Mouse (Mus musculus): ENCODE measurements around the gene Cd180. TPM values are rescaled to one million over a fixed set of nuclear protein-coding genes. Genes with fewer than 3 reads are reported as not detected.

Cd180 gene
- total RNA-seq, 2 experiments from 2014 or later: 3.0 to 4.3 TPM

DNA sequence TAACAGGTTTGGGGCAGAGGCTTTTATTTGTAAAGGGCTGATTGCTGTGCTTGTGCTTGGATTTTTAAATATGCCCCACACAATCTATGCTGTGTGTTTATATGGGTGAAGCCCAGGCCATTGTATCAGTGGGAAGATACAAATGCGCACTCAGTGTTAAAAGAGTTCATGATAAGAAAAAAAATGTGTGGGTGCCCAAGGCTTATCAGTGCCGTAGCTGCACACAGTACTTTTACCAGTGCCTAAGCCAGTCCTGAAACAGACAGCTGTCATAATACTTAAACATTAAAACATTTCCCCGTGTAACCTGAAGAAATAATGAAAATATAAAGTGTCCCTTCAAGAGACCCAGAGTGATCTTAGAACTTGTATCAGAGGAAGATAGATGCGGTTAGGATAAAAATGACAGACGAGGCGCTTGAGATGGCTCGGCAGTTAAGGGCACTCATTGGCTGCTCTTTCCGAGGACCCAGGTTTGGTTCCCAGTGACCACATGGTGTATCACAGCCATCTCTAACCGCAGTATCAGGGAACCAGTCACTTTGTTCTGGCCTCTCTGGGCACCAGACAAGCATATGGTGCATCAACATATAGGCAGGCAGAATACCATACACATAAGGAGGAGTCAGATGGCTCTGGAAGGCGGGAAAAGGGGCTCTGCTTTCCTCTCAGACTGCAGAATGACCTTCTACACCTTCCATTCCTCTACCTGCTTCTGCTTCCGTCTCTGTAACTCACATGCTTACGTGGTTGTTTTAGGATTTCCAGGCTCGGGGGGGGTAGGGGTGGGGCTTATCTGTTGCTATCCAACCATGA lies 46.6 kb downstream of the Cd180 start:
- DNase-seq (ENCODE audit: low spot score in 2 of 2): no peak

- DNase-seq (ENCODE audit: low spot score in 2 of 2): peak; percentile 57 to 74
Observed at GRCm38 (mm10) chr13:102744481-102745269, 51.3 kb downstream of the Cd180 start.

- DNase-seq (ENCODE audit: low spot score in 2 of 2): no peak
Observed at GRCm38 (mm10) chr13:102745270-102745600, 51.9 kb downstream of the Cd180 start.

DNA sequence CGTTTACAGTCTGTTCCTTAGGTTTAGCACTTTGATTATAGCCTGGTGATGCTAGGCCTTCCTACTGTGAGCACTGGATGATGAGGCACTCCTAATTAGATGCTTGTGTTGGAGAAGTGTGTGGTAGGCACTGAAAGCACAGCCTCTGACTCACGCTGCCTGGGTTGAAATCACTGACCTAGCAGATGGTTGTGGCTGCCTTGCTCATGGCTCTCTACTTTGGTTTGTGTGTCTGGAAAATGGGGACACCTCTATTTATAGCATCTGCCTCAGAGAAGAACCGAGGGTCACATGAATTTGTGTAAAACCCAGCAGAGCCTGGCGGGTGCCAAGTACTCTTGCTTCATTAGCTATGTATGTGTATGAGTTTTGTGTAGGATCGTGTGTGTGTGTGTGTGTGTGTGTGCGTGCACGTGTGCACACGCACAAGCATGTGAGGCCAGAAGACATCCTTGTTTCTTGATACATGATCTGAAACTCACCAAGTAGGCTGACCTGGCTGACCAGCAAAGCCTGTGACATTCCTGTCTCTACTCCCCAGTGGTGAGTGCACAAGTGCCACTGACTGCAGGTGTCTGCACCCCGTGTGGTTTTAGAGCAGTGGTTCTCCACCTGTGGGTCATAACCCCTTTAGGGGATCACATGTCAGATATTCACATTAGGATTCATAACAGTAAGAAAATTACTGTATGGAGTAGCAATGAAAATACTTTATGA lies 52.4 kb downstream of the Cd180 start:
- DNase-seq (ENCODE audit: low spot score in 2 of 2): no peak

GRCm38 (mm10) chr13:102746803-102747561 lies 53.6 kb downstream of the Cd180 start:
- no peak for DNase-seq (ENCODE audit: low spot score in 2 of 2)

GRCm38 (mm10) chr13:102749194-102749593 lies 55.8 kb downstream of the Cd180 start:
- DNase-seq (ENCODE audit: low spot score in 2 of 2): no peak

DNA sequence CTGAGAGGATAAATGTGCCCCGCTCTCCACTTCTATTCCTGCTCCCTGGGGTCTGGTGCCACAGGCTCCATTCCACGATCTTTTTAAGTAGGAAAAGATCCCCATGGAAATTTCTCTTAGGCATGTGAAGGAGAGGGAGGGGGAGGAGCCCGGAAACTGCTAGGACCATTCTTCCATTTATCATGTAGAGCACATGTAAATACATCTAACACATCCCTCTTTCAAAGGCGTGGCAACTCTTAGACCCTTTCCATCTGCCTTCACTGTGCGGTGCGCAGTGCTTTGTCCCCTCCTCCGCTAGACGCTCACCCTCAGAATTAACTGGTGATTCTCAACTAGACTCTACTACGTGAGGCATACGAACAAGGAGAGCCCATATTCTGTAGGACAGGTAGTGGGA lies 56.5 kb downstream of the Cd180 start:
- no peak for DNase-seq (ENCODE audit: low spot score in 2 of 2)

DNA sequence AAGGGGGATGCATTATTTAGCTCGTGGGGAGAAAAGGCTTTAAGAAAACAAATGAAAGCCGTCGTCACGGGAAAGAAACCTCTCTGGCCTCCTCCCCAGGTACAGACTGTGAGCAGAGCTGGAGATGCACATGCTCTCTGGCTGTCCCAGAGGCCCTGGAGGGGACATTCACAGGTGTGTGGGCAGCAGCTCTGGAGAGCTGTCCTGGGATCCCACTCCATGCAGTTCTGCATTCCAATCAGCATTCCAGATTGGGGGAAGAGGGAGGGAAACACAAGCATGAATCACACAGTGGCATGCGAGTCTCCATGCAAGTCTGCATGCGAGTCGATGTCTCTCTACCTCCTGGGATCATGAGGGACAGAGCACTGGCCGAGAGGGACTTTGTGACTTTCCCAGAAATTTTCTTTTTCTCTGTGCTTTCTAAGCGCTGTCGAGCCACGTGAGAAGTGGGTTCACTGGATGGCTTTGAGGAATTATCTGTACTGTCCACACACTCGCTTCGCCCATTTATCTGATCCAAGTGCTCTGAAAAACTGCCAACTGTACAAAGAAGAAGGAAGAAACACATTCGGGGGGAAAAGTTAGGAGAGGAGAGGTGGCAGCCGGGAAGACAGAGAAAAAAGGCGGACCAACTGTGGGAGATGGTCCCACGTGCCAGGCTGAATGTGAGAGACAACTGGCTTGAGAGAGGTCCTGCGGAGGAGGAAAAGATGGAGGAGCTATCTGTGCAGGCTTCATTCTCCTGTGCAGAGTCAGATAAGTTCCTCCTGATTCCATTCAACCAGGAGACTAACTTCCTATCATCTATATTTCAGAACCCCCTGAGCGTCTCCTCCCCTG lies 60.6 kb downstream of the Cd180 start:
- no peak for DNase-seq (ENCODE audit: low spot score in 2 of 2)

- DNase-seq (ENCODE audit: low spot score in 2 of 2): no peak
Observed at GRCm38 (mm10) chr13:102755124-102755523, 61.8 kb downstream of the Cd180 start.

- DNase-seq (ENCODE audit: low spot score in 2 of 2): no peak
Observed at GRCm38 (mm10) chr13:102756071-102756470, 62.7 kb downstream of the Cd180 start.

DNA sequence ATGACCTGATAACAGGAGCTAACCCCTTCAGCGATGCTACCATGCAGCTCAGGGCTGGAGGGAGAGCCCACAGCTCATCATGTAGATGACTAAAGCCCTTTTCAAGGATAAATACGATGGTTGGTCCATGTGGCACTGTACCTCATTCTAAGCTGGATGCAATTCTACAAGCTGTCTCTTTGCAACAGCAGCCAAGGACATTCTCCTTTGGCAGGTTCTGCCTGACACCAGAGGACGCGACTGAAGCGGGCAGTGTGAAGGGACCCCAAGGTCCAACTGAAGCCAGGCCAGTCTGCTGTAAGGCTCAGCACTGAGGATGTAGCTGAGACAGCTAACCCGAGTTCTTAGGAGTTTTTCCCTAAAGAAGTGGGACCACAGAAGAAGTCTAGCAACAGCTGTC lies 64.7 kb downstream of the Cd180 start:
- no peak for DNase-seq (ENCODE audit: low spot score in 2 of 2)

GRCm38 (mm10) chr13:102761410-102761809 lies 68.1 kb downstream of the Cd180 start:
- DNase-seq (ENCODE audit: low spot score in 2 of 2): no peak

DNA sequence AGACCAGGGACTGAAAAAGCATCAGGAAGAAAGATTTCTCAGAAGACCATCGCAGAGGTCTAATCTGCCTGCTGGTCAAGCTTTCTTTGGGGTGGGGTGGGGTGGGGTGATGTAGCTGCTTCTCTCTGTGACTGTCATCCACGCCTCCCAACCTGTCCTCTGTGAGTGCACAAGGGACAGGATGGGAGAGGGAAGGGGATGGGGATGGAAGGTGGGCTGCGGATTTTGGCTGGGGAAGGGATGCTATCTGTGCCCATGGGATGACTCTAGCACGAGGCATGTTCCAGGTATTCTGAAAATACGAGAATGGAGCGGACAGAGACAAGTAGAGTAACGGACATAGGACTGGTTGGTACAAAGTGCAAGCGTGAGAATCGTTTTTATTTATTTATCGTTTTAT lies 68.8 kb downstream of the Cd180 start:
- DNase-seq (ENCODE audit: low spot score in 2 of 2): no peak

GRCm38 (mm10) chr13:102764218-102764617 lies 70.9 kb downstream of the Cd180 start:
- DNase-seq (ENCODE audit: low spot score in 2 of 2): no peak

- no peak for DNase-seq (ENCODE audit: low spot score in 2 of 2)
Observed at GRCm38 (mm10) chr13:102765216-102765615, 71.9 kb downstream of the Cd180 start.

GRCm38 (mm10) chr13:102767110-102767509 lies 73.8 kb downstream of the Cd180 start:
- DNase-seq (ENCODE audit: low spot score in 2 of 2): no peak

DNA sequence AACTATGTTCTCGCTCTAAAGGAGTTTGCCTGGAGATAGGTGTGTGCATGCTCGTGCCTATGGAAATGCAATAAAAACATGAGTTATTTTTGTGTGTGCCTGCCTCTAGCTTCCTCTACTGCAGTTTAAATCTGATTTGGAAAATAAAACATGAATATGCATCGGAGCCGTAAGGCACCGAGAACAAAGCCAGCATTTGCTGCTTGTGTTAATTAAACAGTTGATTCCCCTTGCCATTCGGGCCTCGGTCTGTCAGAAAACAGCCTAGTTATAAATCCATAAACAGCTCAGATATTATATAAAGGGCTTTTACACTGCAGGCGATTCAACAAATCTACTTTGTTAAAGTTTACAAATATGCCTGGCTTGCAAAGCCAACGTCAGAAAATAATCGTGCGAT lies 75.2 kb downstream of the Cd180 start:
- no peak for DNase-seq (ENCODE audit: low spot score in 2 of 2)

GRCm38 (mm10) chr13:102770194-102770593 lies 76.8 kb downstream of the Cd180 start:
- no peak for DNase-seq (ENCODE audit: low spot score in 2 of 2)

- DNase-seq (ENCODE audit: low spot score in 2 of 2): no peak
Observed at GRCm38 (mm10) chr13:102773169-102773568, 79.8 kb downstream of the Cd180 start.

DNA sequence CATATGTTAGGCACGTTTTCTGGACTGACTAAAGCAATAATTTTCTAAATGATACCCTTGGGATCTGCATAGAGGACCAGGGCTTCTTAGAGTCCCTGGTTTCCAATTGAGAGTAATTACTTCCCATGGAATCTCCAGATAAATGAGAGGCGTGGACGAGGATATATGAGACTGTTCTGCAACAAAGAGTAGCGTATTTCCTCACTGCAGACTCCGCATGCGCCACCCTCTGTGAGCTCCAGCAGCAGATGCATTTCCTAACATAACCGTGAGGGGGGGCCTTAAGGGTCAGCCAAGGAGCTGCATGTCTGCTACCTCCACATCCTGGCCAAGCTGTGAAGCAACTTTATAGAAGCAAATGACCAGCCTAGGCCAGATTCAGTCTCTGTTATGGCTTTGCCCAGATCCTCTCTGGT lies 81.4 kb downstream of the Cd180 start:
- DNase-seq (ENCODE audit: low spot score in 2 of 2): no peak
